Mouse (Mus musculus) embryo, embryonic 11 days (tissue): Measurements from ENCODE around the gene Tsen2.

ENCODE experiments used
- DNase-seq: peaks from one replicate; pipeline ENCODE4 v3.0.0-alpha.2; 2015

Tsen2 gene

DNA sequence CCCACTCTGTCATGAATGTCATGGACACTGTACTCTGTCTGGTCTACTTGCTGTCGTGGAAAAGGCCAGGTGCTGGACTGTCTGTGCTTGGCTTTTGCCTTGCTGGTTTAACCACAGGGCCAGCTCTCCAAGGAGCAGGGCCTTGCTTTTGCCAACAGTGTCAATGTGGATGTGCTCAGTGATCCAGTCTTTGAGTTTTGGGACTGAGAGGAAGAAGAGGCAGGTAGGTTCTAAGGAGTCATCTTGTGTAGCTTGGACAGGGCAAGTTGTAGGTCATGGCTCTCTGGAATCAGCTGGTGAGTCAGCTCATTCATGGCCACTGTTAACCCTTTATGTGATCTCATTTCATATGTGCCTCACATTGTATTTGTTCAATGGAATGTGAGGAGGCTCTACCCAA lies 62.0 kb downstream of the Tsen2 start:
- no peak for DNase-seq

DNA sequence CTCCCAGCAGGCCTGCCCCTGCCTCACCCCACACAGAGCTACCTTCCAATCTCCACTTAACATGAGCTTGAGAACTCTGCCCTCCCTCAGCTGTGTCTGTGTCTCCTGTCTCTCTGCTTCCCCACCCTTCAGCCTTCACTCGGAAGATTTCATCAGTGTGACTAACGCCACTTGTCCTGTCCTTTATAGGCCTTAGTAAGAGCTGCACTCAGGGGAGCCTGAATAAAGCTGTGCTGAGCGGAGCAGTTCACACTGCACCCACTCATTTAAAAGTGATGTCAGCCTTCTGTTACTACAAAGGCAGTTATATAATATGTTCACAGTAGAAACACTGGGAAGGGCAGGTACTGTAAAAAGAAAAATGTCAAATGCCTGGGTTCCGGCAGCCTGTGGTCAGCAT lies 63.0 kb downstream of the Tsen2 start:
- DNase-seq: no peak

- DNase-seq: peak; percentile 44
Observed at GRCm38 (mm10) chr6:115609121-115609520, 64.7 kb downstream of the Tsen2 start.

- DNase-seq: no peak
Observed at GRCm38 (mm10) chr6:115610301-115610700, 65.8 kb downstream of the Tsen2 start.

- no peak for DNase-seq
Observed at GRCm38 (mm10) chr6:115613793-115614192, 69.3 kb downstream of the Tsen2 start.

- no peak for DNase-seq
Observed at GRCm38 (mm10) chr6:115615983-115616382, 71.5 kb downstream of the Tsen2 start.

DNA sequence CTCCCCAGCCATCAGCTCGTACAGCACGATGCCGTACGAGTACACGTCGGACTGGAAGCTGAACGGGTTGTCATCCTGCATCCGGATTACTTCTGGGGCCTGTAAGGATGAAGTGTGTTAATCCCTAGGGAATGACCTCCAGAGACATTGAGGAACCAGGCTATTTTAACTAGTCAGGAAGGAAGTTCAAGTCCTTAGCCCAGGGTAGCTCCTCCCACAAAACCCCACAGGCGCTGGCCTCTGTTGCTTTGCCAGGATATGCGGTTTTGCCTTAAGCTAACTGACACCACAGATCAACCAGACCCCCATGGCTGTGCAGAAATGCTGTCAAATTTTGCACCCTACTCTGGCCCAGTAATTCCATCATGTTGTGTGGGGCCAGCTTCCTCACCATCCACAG lies 75.4 kb downstream of the Tsen2 start:
- no peak for DNase-seq

GRCm38 (mm10) chr6:115620942-115621341 lies 76.5 kb downstream of the Tsen2 start:
- DNase-seq: no peak

DNA sequence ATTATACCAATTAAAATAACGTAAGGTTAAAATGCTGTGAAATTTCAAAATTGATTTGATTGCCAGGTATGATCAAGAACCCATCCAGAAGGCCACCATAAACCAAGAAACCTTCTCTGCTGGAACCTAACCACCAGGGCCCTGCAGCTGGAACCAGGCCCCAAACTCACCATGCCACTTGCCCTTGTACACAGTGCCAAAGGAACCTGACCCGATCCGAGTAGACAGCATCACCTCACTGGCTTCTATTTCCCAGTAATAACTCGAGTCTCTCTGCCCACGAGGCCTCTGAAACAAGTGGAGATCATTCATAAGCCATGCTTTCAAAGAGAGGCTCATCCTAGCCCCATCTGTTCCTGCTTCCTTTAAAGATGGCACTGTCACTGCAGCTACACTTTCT lies 81.7 kb downstream of the Tsen2 start:
- DNase-seq: no peak
